Mouse (Mus musculus) c-Kit-positive CD71-positive TER-119-positive erythroid progenitor cells, embryonic 14.5 days (primary cell): ENCODE measurements at regions not wholly inside any gene's neighbourhood (a gene's known extent, or its start where the extent isn't known, plus 50 kb on each side); places are given as distances from the start of the nearest gene placed in this dataset.

Experiments used
- DNase-seq: peaks from one replicate; pipeline ENCODE4 v3.0.0-alpha.2; 2013; ENCODE audit warnings: low spot score

GRCm38 (mm10) chr3:54443791-54444190, 82.9 kb downstream of the Postn start:
- DNase-seq = no peak

GRCm38 (mm10) chr3:54446889-54447288, 86.0 kb downstream of the Postn start:
- no peak for DNase-seq

- DNase-seq = no peak
Measured at GRCm38 (mm10) chr3:54457416-54457815, 96.5 kb downstream of the Postn start.

- no peak for DNase-seq
Measured at GRCm38 (mm10) chr3:54461366-54461765, 100.5 kb downstream of the Postn start.

GRCm38 (mm10) chr3:54466097-54466496, 105.2 kb downstream of the Postn start:
- DNase-seq = no peak

- no peak for DNase-seq
Measured at GRCm38 (mm10) chr3:54474209-54474608, 113.3 kb downstream of the Postn start.

GRCm38 (mm10) chr3:54475879-54476278, 115.0 kb downstream of the Postn start:
- no peak for DNase-seq

- DNase-seq = no peak
Measured at GRCm38 (mm10) chr3:54477986-54478385, 117.1 kb downstream of the Postn start.

GRCm38 (mm10) chr3:54480251-54480650, 119.3 kb downstream of the Postn start:
- no peak for DNase-seq

- no peak for DNase-seq
Measured at GRCm38 (mm10) chr3:54487346-54487745, 126.4 kb downstream of the Postn start.

- no peak for DNase-seq
Measured at GRCm38 (mm10) chr3:54487844-54488243, 126.9 kb downstream of the Postn start.

- DNase-seq = no peak
Measured at GRCm38 (mm10) chr3:54490249-54490900, 129.5 kb downstream of the Postn start.

GRCm38 (mm10) chr3:54493567-54493966, 132.7 kb downstream of the Postn start:
- no peak for DNase-seq

GRCm38 (mm10) chr3:54504997-54505396, 144.1 kb downstream of the Postn start:
- no peak for DNase-seq

- no peak for DNase-seq
Measured at GRCm38 (mm10) chr3:54507575-54507974, 146.7 kb downstream of the Postn start.

- DNase-seq = no peak
Measured at GRCm38 (mm10) chr3:54508906-54509305, 148.0 kb downstream of the Postn start.

GRCm38 (mm10) chr3:54517251-54517650, 156.3 kb downstream of the Postn start:
- no peak for DNase-seq

- no peak for DNase-seq
Measured at GRCm38 (mm10) chr3:54522716-54523115, 161.8 kb downstream of the Postn start.

- no peak for DNase-seq
Measured at GRCm38 (mm10) chr3:54526618-54527017, 165.7 kb downstream of the Postn start.

GRCm38 (mm10) chr3:54528292-54528691, 164.3 kb upstream of the Supt20 start:
- DNase-seq = no peak

- DNase-seq = no peak
Measured at GRCm38 (mm10) chr3:54530251-54530650, 162.4 kb upstream of the Supt20 start.

- DNase-seq = no peak
Measured at GRCm38 (mm10) chr3:54535361-54535760, 157.2 kb upstream of the Supt20 start.

GRCm38 (mm10) chr3:54538055-54538454, 154.6 kb upstream of the Supt20 start:
- no peak for DNase-seq

- no peak for DNase-seq
Measured at GRCm38 (mm10) chr3:54540540-54541080, 152.0 kb upstream of the Supt20 start.
